Mouse (Mus musculus): ENCODE results near the gene Odf3.
A peak's percentile ranks its signal among the peaks of the same experiment; 100 is the strongest.

Odf3 gene

DNA sequence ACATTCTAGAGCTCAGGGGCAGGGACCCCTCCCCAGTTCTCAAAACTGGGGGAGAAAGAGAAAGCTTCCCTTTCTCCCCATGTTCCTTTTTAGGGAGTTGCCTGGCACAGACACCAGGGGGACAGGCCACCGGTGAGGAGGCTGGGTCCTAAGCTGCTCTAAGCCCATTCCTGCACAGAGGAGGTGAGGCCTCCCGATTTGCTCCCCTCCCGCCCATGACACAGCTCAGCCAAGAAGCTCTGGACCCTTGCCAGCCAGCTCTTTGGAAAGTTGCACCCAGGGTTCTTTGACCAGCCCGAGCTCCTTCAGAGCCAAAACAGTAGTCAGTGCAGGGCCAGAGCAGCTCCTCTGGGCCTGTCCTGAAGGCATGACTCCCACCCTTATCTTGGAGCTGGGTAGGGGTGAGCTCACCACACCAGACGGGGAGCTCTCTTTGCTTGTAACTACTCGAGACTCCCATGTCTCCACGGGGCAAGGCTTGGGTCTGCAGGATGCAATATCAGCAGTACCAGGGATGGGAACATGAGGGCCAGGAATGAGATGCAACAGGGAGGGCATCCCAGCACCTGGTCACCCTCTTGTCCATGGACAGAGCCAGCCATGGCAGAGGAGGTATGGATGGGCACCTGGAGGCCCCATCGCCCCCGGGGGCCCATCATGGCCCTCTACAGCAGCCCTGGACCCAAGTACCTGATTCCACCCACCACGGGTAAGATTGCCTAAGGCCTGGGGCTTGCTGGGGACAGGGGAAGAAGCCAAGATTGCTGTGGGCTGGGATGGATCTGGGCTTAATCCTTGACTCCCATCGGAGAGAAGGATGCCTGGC, at the start of gene Odf3:
Gene Odf3, plus strand, starts transcription at position 51 of the 826 bp plus-strand sequence.
- no peak for DNase-seq (ENCODE audit: low spot score in 2 of 2)

DNA sequence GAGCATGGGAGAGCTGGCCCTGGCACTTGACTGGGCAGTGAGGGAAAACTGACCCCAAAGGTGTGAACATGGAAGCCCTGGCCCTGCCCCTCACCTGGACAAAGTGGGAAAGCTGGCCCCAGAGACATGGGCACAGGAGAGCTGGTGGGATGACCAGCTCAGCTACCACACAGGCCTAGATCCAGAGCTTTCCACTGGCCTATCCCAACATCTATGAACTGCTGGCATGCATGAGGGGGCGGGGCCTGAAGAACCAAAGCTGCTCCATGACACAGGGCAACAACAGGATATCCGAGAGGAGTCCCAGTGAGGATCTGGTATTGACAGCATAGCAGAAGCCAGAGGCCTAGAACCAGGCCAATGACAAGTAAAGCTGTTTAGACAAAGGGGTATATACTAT, 49.4 kb upstream of the Odf3 start:
- DNase-seq (ENCODE audit: low spot score in 2 of 2): no peak

DNA sequence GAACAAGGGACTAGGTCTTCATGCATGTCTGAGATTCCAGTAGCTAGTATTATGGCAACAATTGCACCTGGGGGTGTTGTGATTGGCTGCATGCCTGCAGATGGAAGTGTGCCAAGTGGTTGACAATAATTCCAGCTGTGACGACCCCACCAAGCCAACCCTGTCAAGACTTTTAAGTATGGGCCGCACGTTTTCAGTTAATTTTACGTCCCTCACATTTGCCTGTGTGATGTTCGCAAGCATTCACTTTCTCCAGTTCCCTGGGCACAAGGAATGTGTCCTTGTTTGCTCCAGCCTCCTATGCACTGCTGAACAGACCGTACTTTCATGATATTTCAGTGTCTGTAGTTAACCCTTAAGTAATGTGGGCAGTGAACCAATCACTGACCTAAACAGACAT, 45.0 kb upstream of the Odf3 start:
- no peak for DNase-seq (ENCODE audit: low spot score in 2 of 2)

DNA sequence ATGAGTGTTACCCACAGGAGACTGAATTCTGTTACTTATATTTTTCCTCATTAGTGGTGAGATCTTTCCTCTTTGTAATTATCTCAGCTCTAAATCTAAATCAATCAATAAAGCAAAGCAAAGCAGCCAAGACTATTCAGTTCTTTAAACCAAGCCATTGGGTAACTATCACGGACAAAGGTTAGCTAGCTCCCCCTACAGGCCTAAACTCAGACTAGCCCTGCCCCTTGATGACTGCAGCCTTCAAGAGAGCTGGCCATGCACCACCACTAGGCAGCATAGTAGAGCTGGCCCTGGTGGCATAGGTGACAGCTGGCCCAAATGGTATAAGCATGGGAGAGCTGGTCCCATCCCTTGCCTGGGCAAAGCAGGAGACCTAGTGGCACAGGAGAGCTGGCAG, 41.9 kb upstream of the Odf3 start:
- peak; percentile 45 to 49 for DNase-seq (ENCODE audit: low spot score in 2 of 2)

- DNase-seq (ENCODE audit: low spot score in 2 of 2): no peak
These were observed 37.1 kb upstream of the Odf3 start for GRCm38 (mm10) chr7:140810496-140810895.

DNA sequence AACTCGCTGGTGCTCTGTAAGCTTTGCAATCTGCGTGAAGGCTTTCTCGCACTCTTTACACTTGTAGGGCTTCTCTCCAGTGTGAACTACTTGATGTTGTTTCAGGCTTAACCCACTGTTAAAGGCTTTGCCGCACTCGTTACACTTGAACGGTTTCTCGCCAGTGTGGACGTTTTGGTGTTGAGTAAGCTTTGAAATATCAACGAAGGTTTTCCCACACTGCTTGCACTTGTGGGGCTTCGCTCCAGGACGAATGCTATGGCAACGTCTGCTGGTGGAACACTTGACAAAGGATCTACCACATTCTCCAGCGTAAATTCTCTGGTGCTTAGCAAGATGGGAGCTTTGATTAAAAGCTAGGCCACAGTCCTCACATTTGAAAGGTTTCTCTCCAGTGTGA, 35.9 kb upstream of the Odf3 start:
- no peak for DNase-seq (ENCODE audit: low spot score in 2 of 2)

DNA sequence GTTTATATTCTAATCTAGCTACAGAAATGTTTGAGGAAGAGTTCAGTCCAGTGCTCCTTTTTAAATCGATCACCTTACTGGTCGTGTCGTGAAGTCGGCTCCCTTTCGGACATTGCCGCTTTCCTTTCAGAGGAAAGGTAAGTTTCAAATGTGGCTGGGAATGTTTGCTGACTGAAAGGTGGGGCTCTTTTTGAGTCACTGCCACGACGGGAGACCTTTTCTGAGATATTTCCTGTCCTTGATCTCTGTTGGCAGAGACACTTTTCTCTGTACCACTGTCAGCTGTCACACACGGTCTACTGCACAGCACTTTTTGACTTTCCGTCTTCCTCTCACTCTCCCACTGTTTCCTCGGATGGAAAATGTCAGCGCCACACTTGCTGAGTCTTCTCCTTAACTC, 34.8 kb upstream of the Odf3 start:
- no peak for DNase-seq (ENCODE audit: low spot score in 2 of 2)

- DNase-seq (ENCODE audit: low spot score in 2 of 2): no peak
These were observed 27.4 kb upstream of the Odf3 start for GRCm38 (mm10) chr7:140820173-140820572.

DNA sequence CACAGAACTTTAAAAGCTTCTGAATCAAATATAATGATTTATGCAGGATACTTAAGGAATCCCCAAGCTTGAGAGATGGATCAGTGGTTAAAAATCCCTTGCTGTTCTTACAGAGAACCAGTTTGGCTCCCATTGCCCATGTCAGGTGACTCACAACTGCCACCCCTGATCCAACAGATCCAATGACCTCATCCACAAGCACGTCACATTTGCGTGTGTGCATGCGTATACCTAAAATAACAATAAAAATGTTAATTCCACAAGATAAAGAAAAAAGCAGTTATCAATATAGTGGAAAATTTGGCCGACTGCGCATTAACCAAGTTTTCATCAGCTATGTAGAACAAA, 26.3 kb upstream of the Odf3 start:
- peak in 1 of 2 experiments; percentile 31 for DNase-seq (ENCODE audit: low spot score in 2 of 2)

DNA sequence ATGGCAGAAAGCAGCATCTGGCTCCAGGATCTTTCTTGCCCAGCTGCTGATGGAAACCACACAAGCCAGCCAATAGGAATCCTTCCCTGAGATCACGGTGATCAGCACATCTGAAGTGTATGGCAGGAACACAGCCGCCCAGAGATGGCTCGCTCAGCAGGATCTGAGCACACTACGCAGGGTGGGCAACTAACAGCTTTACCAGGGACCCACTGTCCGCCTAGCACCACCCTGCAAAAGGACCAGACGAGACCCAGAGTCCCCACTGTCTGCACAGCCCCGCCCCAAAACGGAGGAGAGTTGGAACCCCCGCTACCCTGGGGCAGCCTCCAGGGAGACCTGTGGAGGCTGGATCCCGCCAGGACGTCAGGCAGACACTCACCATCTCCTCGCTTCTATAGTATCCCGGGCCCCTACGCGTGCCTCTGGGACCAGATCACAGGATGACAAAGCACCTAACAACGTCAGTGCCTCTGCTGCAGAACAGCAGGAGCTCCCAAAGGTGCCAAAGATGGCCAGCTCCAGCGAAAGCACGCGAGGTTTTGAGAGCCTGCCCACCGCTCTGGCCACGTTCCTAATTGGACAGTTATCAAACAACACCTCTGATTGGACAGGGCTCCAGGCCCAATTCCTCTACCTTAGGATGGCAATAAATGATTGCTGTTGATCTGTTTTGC, 25.8 kb upstream of the Odf3 start, which contains the start of gene Zfp941:
Gene Zfp941, minus strand, starts transcription at position 526 of the 677 bp plus-strand sequence.
- peak; percentile 58 to 64 for DNase-seq (ENCODE audit: low spot score in 2 of 2)

- no peak for DNase-seq (ENCODE audit: low spot score in 2 of 2)
These were observed 24.9 kb upstream of the Odf3 start for GRCm38 (mm10) chr7:140822731-140823130.

- peak; percentile 72 to 80 for DNase-seq (ENCODE audit: low spot score in 2 of 2)
These were observed 19.3 kb upstream of the Odf3 start for GRCm38 (mm10) chr7:140828171-140828881.

GRCm38 (mm10) chr7:140831447-140831846, 16.2 kb upstream of the Odf3 start:
- no peak for DNase-seq (ENCODE audit: low spot score in 2 of 2)

DNA sequence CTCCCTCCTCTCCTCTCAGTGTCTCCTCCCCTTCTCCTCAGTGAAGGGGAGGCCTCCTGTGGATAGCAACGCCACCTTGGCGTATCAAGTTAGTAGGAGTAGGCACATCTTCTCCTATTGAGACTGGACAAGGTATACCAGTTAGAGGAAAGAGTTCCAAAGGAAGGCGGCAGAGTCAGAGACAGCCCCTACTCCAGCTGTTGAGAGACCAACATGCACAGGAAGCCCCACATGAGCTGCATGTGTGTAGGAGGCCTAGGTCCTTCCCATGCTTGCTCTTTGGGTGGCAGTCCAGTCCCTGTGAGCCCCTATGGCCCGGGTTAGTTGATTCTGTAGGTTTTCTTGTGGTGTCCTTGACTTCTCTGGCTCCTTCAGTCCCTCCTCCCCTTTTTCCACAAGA, 14.3 kb upstream of the Odf3 start:
- no peak for DNase-seq (ENCODE audit: low spot score in 2 of 2)

GRCm38 (mm10) chr7:140834968-140835757, 12.4 kb upstream of the Odf3 start, which contains the start of gene Urah:
TSS of gene Urah (plus strand) at chr7:140835018.
- DNase-seq (ENCODE audit: low spot score in 2 of 2): no peak

GRCm38 (mm10) chr7:140835758-140836087, 11.9 kb upstream of the Odf3 start:
- no peak for DNase-seq (ENCODE audit: low spot score in 2 of 2)

DNA sequence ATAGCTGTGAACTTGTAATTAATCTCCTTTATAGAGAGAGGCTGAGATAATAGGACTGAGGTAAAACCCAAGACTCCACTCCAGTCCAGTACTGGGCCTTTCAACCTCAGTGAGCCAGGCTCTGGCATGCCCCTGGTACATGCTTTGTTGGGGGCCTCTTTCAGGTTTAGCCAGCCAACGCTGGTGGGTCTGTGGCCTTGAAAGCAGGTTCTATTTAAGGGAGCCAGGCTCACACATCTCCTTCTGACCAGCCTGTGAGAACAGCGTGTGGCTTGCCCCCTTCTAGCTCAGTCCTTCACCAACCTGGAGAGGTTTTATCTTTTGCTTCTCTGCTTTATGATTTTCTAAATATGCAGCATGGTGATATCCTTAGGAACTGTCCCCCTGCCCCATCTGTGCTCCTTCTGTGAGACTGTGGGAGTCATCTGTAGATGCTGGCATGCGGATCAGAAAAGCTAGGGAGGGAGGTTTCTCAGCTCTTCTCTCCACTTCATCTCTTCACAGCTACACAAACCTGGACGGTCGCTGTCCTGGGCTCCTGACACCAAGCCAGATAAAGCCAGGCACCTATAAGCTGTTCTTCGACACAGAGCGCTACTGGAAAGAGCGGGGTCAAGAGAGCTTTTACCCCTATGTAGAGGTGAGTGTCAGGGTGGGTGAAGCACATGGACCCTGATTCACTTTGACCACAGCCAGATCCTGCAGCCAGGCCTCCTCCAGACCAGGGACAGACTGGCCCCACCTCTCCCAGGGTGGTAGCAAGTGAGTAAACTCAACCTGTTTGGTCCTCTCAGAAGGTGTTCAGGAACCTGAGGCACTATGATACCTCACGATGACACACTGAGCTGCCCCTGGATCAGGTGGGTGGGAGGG, 11.1 kb upstream of the Odf3 start:
- DNase-seq (ENCODE audit: low spot score in 2 of 2): no peak

GRCm38 (mm10) chr7:140839556-140839955, 8.0 kb upstream of the Odf3 start:
- no peak for DNase-seq (ENCODE audit: low spot score in 2 of 2)

DNA sequence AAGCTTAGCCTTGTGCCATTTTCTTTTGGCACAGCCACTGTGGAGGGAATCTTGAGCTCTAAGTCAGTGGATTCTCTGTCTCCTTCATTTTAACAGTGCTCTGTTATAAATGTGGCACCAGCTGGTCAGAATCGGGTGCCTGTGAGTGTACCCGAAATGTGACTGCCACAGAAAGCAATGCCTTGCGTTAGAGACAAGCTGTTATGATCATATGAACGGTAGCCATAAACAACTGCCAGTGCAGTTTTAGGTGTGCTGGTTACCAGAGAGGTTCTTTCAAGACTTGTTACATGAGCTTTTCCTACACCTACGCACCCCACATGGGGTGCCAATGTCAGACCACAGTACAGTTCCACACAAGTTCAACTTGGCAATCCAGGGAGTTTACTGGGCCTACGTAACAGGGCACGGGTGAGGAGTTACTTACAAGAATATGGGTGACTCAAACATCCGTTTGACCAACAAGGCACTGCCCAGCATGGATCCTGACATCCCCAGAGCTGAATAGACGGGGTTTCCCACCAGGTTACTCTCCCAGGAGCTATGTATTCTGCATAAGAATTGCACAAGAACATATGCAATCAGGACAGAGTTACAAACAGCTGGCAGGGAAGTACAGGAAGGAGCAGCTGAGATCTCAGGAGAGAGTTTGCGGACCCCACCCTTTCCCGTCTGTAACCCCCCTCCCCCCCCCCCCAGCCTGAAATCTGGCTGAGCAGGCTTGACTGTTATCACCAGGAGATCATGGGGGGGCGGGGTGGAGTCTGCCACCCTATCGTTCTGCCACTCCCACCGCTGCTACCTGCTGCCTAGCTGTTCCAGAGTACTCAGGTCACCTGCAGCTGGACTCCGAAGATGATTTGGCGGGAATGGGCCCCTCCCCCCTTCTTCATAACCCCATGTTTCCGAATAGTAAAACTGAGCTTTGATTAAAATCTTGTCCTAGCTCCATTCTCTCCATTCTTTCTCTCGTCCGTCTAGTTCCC, 6.6 kb upstream of the Odf3 start:
- DNase-seq (ENCODE audit: low spot score in 2 of 2): no peak

DNA sequence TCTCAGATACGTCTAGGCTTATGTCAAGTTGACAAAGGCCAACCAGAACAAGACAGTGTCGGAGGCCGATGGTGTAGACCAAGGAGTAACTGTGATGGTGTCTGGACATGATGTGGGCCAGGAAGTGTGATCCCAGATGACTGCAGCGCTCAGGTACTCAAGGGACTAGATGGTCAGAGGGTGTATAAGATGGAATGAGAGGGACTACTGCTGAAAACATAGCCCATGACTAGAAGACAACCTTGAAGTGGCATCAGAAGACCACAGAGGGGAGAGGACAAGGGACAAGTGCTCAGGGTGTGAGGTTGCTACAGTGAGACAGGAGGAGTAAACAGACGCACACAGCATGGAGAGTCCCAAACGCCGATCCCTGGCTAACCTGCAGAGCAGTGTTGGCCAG, 3.8 kb upstream of the Odf3 start:
- DNase-seq (ENCODE audit: low spot score in 2 of 2): no peak
